Mouse (Mus musculus) MN1 (cell line): ENCODE measurements around the gene Erich6b.

ENCODE experiments used
- DNase-seq: peaks from one replicate; pipeline ENCODE4 v3.0.0-alpha.2; 2016; ENCODE audit warnings: low spot score

The Erich6b gene

DNA sequence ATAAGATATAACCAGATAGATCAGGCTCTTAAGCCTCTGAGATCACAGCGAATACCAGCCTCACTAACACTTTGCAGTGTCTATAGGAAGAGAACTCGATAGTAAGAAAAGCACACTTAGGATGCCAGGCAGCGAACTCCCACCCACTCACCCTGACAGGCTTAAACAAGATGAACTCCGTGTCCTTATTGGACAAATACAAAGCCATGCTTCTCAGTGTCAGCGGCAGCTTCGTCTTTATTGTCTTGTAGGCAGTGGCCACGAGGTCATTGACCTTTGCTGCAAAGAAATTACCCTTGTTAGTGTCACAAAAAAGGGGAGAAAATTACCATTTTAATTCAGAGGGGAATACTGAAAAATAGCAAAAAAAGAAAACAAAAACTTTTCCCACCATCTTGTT lies 65.7 kb downstream of the Erich6b start:
- DNase-seq = no peak

DNA sequence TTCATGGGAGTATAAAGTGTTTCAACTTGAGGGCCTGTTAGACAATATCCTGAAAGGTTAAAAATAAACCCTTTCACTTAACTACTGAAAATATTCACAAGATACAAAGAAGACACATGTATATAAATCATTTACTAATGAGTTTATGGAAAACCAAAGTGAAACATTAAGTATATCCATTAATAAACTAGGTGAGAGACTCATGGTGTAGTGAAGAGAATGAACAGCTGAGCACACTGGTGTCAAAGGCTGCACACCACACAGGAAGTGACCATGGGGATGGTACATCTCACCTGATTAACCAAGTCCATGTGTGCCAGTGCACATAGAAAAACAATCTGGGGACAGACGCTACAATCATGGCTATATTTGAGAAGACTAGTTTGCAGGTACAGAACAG lies 66.9 kb downstream of the Erich6b start:
- DNase-seq = no peak

DNA sequence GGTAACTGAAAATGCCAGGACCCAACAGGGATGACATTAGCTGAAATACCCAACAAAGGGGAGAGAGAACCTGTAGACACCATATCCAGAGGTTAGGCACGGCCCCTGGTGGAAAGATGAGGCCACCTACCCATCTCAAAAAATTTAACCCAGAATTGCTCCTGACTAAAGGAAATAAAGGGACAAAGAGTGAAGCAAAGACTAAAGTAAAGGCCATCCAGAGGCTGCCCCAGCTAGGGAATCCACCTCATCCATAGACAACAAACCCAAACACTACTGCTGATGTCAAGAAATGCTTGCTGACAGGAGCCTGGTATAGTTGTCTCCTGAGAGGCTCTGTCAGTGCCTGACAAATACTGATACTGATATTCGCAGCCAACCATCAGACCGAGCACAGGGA lies 69.7 kb downstream of the Erich6b start:
- no peak for DNase-seq

DNA sequence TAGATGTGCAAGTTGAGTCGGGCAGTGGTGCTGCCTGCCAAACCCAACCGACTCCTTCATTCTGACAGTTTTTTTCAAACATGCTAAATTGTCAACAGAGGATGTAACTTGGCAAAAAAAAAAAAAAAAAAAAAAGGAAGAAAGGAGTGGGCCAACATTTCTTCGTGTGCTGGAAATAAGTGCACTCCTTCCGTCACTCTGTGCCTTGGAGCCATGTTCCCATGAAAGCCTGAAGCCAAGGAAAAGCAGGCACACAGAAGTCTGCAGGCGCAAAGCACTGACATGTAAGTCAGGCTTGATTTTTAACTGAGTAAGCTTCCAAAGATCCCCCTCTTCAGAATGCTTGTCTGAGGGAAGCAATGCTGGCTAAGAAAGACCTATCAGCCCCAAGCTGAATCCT lies 70.6 kb downstream of the Erich6b start:
- DNase-seq = no peak

DNA sequence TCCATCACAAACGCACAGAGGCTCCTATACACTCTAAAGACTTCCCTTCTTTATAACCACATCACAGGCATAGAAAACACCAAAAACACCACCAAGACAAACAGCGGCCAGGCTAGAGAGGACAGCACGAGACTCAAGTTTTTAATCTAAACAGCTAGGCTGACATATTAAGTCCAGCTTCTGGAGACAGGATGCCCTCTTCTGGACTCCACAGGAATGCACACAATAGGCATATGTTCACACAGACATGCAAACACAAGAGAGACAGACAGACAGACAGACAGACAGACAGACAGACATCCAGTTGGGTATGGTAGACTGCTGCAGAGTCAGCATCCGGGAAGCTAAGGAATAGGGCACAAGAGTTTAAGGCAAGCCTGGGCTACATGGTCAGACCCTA lies 71.6 kb downstream of the Erich6b start:
- DNase-seq = no peak

DNA sequence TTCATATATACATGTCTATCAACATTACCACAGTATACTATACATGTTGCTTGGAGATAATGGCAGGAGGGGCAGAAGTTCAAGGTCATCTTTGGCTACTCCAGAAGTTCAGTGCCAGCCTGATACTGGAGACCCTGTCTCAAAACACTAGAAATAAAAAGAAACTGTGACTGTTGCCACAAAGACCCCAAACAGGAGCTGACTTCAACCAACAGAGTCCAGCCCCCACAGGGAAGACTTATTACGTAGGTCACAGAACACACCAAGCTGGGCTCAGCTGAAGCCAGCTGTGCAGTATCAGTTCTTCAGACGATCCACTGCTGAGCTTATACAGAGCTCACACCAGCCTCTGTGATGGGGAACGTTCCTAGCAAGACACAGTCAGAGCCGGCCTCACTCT lies 74.4 kb downstream of the Erich6b start:
- no peak for DNase-seq
